Mouse (Mus musculus) right cerebral cortex, adult 18-20 months (tissue): ENCODE results near the gene Olfr458.
"Not testable (repeated sequence)": the region's sequence is repeated elsewhere in the genome, so short reads cannot be mapped to it uniquely, and the experiment has no call there.

Source experiments
- DNase-seq: peaks from one replicate; pipeline ENCODE4 v3.0.0; 2022; ENCODE audit warnings: mixed read lengths

Olfr458 gene

GRCm38 (mm10) chr6:42465096-42465495 is at the start of gene Olfr458:
TSS of gene Olfr458 (minus strand) at chr6:42465196.
- no peak for DNase-seq

- DNase-seq = no peak
Measured at GRCm38 (mm10) chr6:42513461-42513860, 48.5 kb upstream of the Olfr458 start.

- DNase-seq = no peak
Measured at GRCm38 (mm10) chr6:42509311-42509710, 44.3 kb upstream of the Olfr458 start.

- no peak for DNase-seq
Measured at GRCm38 (mm10) chr6:42503478-42503877, 38.5 kb upstream of the Olfr458 start.

- no peak for DNase-seq
Measured at GRCm38 (mm10) chr6:42489731-42490130, 24.7 kb upstream of the Olfr458 start.

GRCm38 (mm10) chr6:42487114-42487513 is 22.1 kb upstream of the Olfr458 start, which contains the start of gene Olfr456:
TSS of gene Olfr456 (minus strand) at chr6:42487214.
- DNase-seq = no peak

- DNase-seq = no peak
Measured at GRCm38 (mm10) chr6:42484633-42485032, 19.6 kb upstream of the Olfr458 start.

GRCm38 (mm10) chr6:42476235-42476634 is 11.2 kb upstream of the Olfr458 start, which contains the start of gene Olfr457:
TSS of gene Olfr457 (minus strand) at chr6:42476335.
- DNase-seq = no peak

GRCm38 (mm10) chr6:42471298-42471697 is 6.3 kb upstream of the Olfr458 start:
- DNase-seq = not testable (repeated sequence)

GRCm38 (mm10) chr6:42470542-42470941 is 5.5 kb upstream of the Olfr458 start:
- no peak for DNase-seq

- DNase-seq = no peak
Measured at GRCm38 (mm10) chr6:42447381-42447780, 17.6 kb downstream of the Olfr458 start.

- DNase-seq = no peak
Measured at GRCm38 (mm10) chr6:42444491-42444890, 20.5 kb downstream of the Olfr458 start.

- DNase-seq = no peak
Measured at GRCm38 (mm10) chr6:42441395-42441794, 23.6 kb downstream of the Olfr458 start.

- DNase-seq = no peak
Measured at GRCm38 (mm10) chr6:42435490-42435889, 29.5 kb downstream of the Olfr458 start.

- DNase-seq = no peak
Measured at GRCm38 (mm10) chr6:42434446-42434845, 30.6 kb downstream of the Olfr458 start, which contains the start of gene Tas2r126. TSS of gene Tas2r126 (plus strand) at chr6:42434535.

- no peak for DNase-seq
Measured at GRCm38 (mm10) chr6:42433554-42433953, 31.4 kb downstream of the Olfr458 start.

GRCm38 (mm10) chr6:42426337-42426736 is 38.7 kb downstream of the Olfr458 start:
- DNase-seq = peak; percentile 8

- no peak for DNase-seq
Measured at GRCm38 (mm10) chr6:42424472-42424871, 40.5 kb downstream of the Olfr458 start.

- no peak for DNase-seq
Measured at GRCm38 (mm10) chr6:42421439-42421838, 43.6 kb downstream of the Olfr458 start.

- no peak for DNase-seq
Measured at GRCm38 (mm10) chr6:42419443-42419842, 45.6 kb downstream of the Olfr458 start.
